Mouse (Mus musculus): ENCODE measurements around the gene Irf8.

- TF ChIP-seq CTCF (IDR thresholded peaks at IDR 0.05; ENCODE audit: low read depth) (no peak), EP300 (IDR thresholded peaks at IDR 0.05; ENCODE audit: low read depth) (no peak)
Measured at GRCm38 (mm10) chr8:120741001-120741400, 4.8 kb downstream of the Irf8 start.

All from heart, postnatal 0 days (tissue).